Mouse (Mus musculus) liver, embryonic 13.5 days (tissue): Measurements from ENCODE around the gene Mss51. TPM values are rescaled to one million over a fixed set of nuclear protein-coding genes. Genes with fewer than 3 reads are reported as not detected.

Experiments used
- ATAC-seq: fragments of 200-750 bp; cut with Nextera tagmentation; 2 replicates; pipeline ENCODE4 v1.8.0; 2017; ENCODE audit warnings: low read depth, mild to moderate bottlenecking, moderate number of reproducible peaks, moderate library complexity
- DNase-seq: peaks from one replicate; pipeline ENCODE4 v3.0.0; 2022
- H3K27ac ChIP-seq: fragments of 300-500 bp; sonication (generic); 2 replicates; pipeline ENCODE4 v1.5.1; 2015; ENCODE audit warnings: moderate library complexity, mild to moderate bottlenecking, inconsistent platforms
- H3K27me3 ChIP-seq: fragments of 300-500 bp; sonication (generic); 2 replicates; pipeline ENCODE4 v1.6.1; 2015; ENCODE audit warnings: mild to moderate bottlenecking, inconsistent platforms
- H3K36me3 ChIP-seq: fragments of 300-500 bp; sonication (generic); 2 replicates; pipeline ENCODE4 v1.6.1; 2015; ENCODE audit warnings: mild to moderate bottlenecking, inconsistent platforms
- H3K4me1 ChIP-seq: fragments of 300-500 bp; sonication (generic); replicated peaks from 2 replicates; pipeline ENCODE4 v1.6.1; 2015; ENCODE audit warnings: inconsistent platforms
- H3K4me2 ChIP-seq: fragments of 300-500 bp; sonication (generic); 2 replicates; pipeline ENCODE4 v1.6.1; 2015; ENCODE audit warnings: inconsistent platforms, mild to moderate bottlenecking, moderate library complexity
- H3K4me3 ChIP-seq: fragments of 300-500 bp; sonication (generic); replicated peaks from 2 replicates; pipeline ENCODE4 v1.5.1; 2015; ENCODE audit warnings: mild to moderate bottlenecking, inconsistent platforms
- H3K9ac ChIP-seq: fragments of 300-500 bp; sonication (generic); 2 replicates; pipeline ENCODE4 v1.6.1; 2015; ENCODE audit warnings: mild to moderate bottlenecking, inconsistent platforms
- H3K9me3 ChIP-seq: fragments of 300-500 bp; sonication (generic); replicated peaks from 2 replicates; pipeline ENCODE4 v1.6.1; 2016; ENCODE audit warnings: inconsistent platforms
- WGBS: fragments of 180-500 bp; shearing (Covaris S2); methylation state at CpG from one replicate; pipeline ENCODE4 v1.1.7; 2015; ENCODE audit not compliant: insufficient replicate concordance; 5-methylcytosine and 5-hydroxymethylcytosine counted together
- polyA plus RNA-seq: library from polyadenylated mRNA; unstranded; fragments of >200 nt; fragmentation: Nextera tagmentation; extraction: Ambion mirVana; gene quantifications from 2 replicates; pipeline ENCODE4 v1.2.1, GENCODE M21; 2015

Mss51 gene
- polyA plus RNA-seq, result 0.29 and 0.39 TPM in 2 replicates

DNA sequence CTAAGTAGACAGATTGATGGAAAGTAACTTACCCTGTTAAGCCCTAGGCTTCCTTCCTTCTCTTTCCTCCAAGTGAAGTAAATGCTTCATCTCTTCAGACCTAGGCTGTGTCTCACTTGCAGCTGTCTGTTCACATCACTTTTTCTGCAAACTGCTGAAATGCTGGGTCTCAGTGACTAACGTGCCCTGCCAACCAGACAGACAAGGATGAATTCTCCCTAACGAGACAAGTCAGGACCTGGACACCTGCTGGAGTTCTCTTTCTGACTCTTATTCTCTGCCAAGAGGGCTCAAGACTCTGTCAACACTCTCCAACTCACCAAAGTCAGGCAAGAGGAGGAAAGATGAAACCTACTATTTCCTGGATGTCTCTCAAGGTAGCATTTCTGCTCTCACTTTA is at the start of gene Mss51:
Mss51 (minus strand) TSS at position 299 of the 400 bp plus-strand sequence.
- no peaks in the 10 kb centered on the region for H3K9me3 ChIP-seq
- no peak within 1 kb of the TSS for H3K27ac ChIP-seq
- ATAC-seq, result no peak
- WGBS, result 77% methylated on average over 2 of the region's 2 CpGs
- no peaks in the 10 kb centered on the region for H3K27me3 ChIP-seq
- no peaks in the 10 kb centered on the region for H3K4me1 ChIP-seq
- no peak for DNase-seq
- peaks cover 38% of the 10 kb centered on the region for H3K36me3 ChIP-seq
- no peak within 1 kb of the TSS for H3K4me3 ChIP-seq
- no peak within 1 kb of the TSS for H3K4me2 ChIP-seq
- H3K9ac ChIP-seq, result no peak within 1 kb of the TSS

GRCm38 (mm10) chr14:20546415-20546814 is 49.7 kb upstream of the Mss51 start, which contains the start of gene Ppp3cb:
TSS of gene Ppp3cb (minus strand) at chr14:20546573.
- DNase-seq (peak; percentile 72), ATAC-seq (peak; percentile 70)
- H3K27ac ChIP-seq, result peak within 1 kb of the TSS; percentile 98
- H3K4me3 ChIP-seq, result peak within 1 kb of the TSS; percentile 78
- H3K27me3 ChIP-seq, result no peaks in the 10 kb centered on the region
- peak within 1 kb of the TSS; percentile 93 for H3K9ac ChIP-seq
- peaks cover 12% of the 10 kb centered on the region for H3K36me3 ChIP-seq
- H3K4me1 ChIP-seq, result peaks cover 41% of the 10 kb centered on the region
- peak within 1 kb of the TSS; percentile 70 for H3K4me2 ChIP-seq
- no peaks in the 10 kb centered on the region for H3K9me3 ChIP-seq
- under 1% methylated on average over 27 of the region's 29 CpGs for WGBS

GRCm38 (mm10) chr14:20545529-20546331 is 49.0 kb upstream of the Mss51 start:
- WGBS, result under 1% methylated on average over 65 of the region's 67 CpGs

GRCm38 (mm10) chr14:20544467-20545411 is 48.0 kb upstream of the Mss51 start:
- 26% methylated on average over 7 of the region's 7 CpGs for WGBS
- Histone ChIP-seq H3K36me3 (peaks cover 7% of the 10 kb centered on the region), H3K9me3 (no peaks in the 10 kb centered on the region), H3K27me3 (no peaks in the 10 kb centered on the region), H3K4me2 (peak overlapping the region; percentile 70), H3K27ac (peak overlapping the region; percentile 98), H3K9ac (peak overlapping the region; percentile 93), H3K4me3 (peak overlapping the region; percentile 78), H3K4me1 (peaks cover 47% of the 10 kb centered on the region)
- ATAC-seq (peak; percentile 49), DNase-seq (peak; percentile 51)

More at GRCm38 (mm10) chr14:20545529-20546331, 49.0 kb upstream of the Mss51 start:
- Histone ChIP-seq H3K9ac (peak overlapping the region; percentile 93), H3K27ac (peak overlapping the region; percentile 98), H3K4me3 (peak overlapping the region; percentile 78), H3K36me3 (peaks cover 12% of the 10 kb centered on the region), H3K4me1 (peaks cover 45% of the 10 kb centered on the region), H3K27me3 (no peaks in the 10 kb centered on the region), H3K9me3 (no peaks in the 10 kb centered on the region), H3K4me2 (peak overlapping the region; percentile 70)
- DNase-seq (peak; percentile 94), ATAC-seq (peak; percentile 99)

DNA sequence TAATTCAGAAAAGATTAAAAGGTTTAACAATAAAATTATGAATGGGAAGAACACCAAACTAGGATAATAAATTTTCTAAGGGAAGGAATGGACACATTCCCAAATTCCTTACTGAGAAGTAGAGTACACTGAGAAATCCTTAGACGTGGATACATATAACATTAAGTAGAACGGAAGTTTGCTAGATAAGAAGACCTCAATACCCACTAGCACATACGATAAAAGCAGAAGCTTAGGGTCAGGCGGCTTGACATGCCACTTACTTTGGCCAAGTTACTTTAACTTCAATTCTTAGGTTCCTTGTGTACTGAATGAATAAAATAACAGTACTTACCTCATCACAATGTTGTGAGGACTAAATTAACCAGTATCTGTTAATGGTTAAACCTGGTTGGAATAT is 32.9 kb upstream of the Mss51 start:
- Histone ChIP-seq H3K4me2 (no peak overlapping the region), H3K36me3 (0 out of 2 replicates have a peak, but pooled peaks cover 2% of the 10 kb centered on the region), H3K4me3 (no peak overlapping the region), H3K9ac (no peak overlapping the region), H3K27me3 (no peaks in the 10 kb centered on the region), H3K27ac (no peak overlapping the region), H3K4me1 (no peaks in the 10 kb centered on the region), H3K9me3 (no peaks in the 10 kb centered on the region)
- DNase-seq (no peak), ATAC-seq (no peak)
- 47% methylated on average over 4 of the region's 4 CpGs for WGBS

DNA sequence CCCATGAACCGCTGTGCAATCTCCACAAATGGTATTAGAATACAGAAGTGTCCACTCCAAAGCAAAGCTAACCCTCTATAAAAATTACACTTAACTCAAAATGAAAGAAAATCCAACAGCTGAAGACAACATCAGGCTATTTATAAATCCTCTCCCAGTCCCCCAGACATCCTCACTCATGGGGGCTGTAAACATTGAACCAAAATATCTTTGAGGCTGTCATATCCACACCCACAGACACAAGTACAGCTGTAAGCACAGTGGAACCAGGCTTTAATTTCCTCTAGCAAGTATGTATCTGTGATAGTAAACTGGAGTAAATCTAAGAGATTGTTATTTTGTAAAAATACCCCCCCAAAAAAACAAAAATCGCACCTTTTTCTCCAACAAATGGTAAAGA is 23.5 kb upstream of the Mss51 start:
- peaks cover 29% of the 10 kb centered on the region for H3K36me3 ChIP-seq
- ATAC-seq (no peak), DNase-seq (no peak)
- H3K4me1 ChIP-seq, result no peaks in the 10 kb centered on the region
- H3K4me2 ChIP-seq, result no peak overlapping the region
- H3K27ac ChIP-seq, result no peak overlapping the region
- H3K9ac ChIP-seq, result no peak overlapping the region
- no peaks in the 10 kb centered on the region for H3K27me3 ChIP-seq
- 92% methylated on average over 2 of the region's 2 CpGs for WGBS
- no peaks in the 10 kb centered on the region for H3K9me3 ChIP-seq
- no peak overlapping the region for H3K4me3 ChIP-seq

- no peak overlapping the region for H3K4me3 ChIP-seq
- no peak overlapping the region for H3K27ac ChIP-seq
- no peak overlapping the region for H3K4me2 ChIP-seq
- no peaks in the 10 kb centered on the region for H3K9me3 ChIP-seq
- WGBS, result 78% methylated on average over 2 of the region's 2 CpGs
- no peak for ATAC-seq
- H3K27me3 ChIP-seq, result no peaks in the 10 kb centered on the region
- H3K9ac ChIP-seq, result no peak overlapping the region
- no peak for DNase-seq
- no peaks in the 10 kb centered on the region for H3K4me1 ChIP-seq
- peaks cover 14% of the 10 kb centered on the region for H3K36me3 ChIP-seq
Measured at GRCm38 (mm10) chr14:20508424-20508823, 11.7 kb upstream of the Mss51 start.

GRCm38 (mm10) chr14:20502966-20503365 is 6.3 kb upstream of the Mss51 start:
- no peaks in the 10 kb centered on the region for H3K4me1 ChIP-seq
- 85% methylated on average over 10 of the region's 10 CpGs for WGBS
- H3K27me3 ChIP-seq, result no peaks in the 10 kb centered on the region
- no peak overlapping the region for H3K9ac ChIP-seq
- no peak for ATAC-seq
- no peak overlapping the region for H3K4me3 ChIP-seq
- H3K36me3 ChIP-seq, result peaks cover 22% of the 10 kb centered on the region
- no peak for DNase-seq
- no peak overlapping the region for H3K4me2 ChIP-seq
- H3K27ac ChIP-seq, result no peak overlapping the region
- H3K9me3 ChIP-seq, result no peaks in the 10 kb centered on the region

- H3K9ac ChIP-seq, result no peak overlapping the region
- 89% methylated on average over 3 of the region's 3 CpGs for WGBS
- ATAC-seq, result no peak
- H3K36me3 ChIP-seq, result peaks cover 37% of the 10 kb centered on the region
- H3K4me2 ChIP-seq, result no peak overlapping the region
- no peaks in the 10 kb centered on the region for H3K27me3 ChIP-seq
- H3K4me1 ChIP-seq, result no peaks in the 10 kb centered on the region
- H3K9me3 ChIP-seq, result no peaks in the 10 kb centered on the region
- H3K4me3 ChIP-seq, result no peak overlapping the region
- H3K27ac ChIP-seq, result no peak overlapping the region
- no peak for DNase-seq
Measured at GRCm38 (mm10) chr14:20499982-20500381, 3.3 kb upstream of the Mss51 start.

DNA sequence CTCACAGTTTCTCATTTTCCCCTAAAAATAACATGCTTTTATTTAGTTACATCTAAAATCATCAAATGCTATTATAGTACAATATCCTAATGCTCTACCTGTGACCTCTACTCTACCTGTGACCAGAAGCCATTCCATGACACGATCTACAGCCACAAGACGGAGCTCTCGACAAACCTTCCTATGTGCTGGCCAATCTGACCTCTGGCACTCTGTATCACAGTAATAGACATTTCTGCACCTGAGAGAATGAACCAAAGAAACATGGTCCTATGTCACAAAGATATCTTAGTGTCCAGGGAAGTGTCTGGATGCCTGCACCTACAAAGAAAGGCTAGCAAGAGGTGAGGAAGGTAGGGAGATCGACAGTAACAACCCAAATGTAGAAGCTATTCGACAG is 10.7 kb downstream of the Mss51 start:
- ATAC-seq (no peak), DNase-seq (no peak)
- H3K9ac ChIP-seq, result no peak overlapping the region
- H3K27me3 ChIP-seq, result no peaks in the 10 kb centered on the region
- WGBS, result 90% methylated on average over 5 of the region's 5 CpGs
- no peak overlapping the region for H3K4me3 ChIP-seq
- H3K27ac ChIP-seq, result no peak overlapping the region
- no peak overlapping the region for H3K4me2 ChIP-seq
- H3K9me3 ChIP-seq, result no peaks in the 10 kb centered on the region
- H3K36me3 ChIP-seq, result peaks cover 30% of the 10 kb centered on the region
- peaks cover 11% of the 10 kb centered on the region for H3K4me1 ChIP-seq
